Mouse (Mus musculus) heart, adult 2 months (tissue): Measurements from ENCODE around the gene E130218I03Rik.
A peak's percentile ranks its signal among the peaks of the same experiment; 100 is the strongest.

Experiments
- EP300 ChIP-seq: fragments of 200-500 bp; IDR thresholded peaks from 2 replicates; pipeline ENCODE4 v1.6.1; 2011; ENCODE audit warnings: low read depth, low read length, control low read depth; ENCODE audit not compliant: insufficient read depth
- POLR2A ChIP-seq: fragments of 200-500 bp; IDR thresholded peaks from 2 replicates; pipeline ENCODE4 v1.6.1; 2011; ENCODE audit warnings: mild to moderate bottlenecking, low read depth, low read length, control low read depth; ENCODE audit not compliant: insufficient read depth

DNA sequence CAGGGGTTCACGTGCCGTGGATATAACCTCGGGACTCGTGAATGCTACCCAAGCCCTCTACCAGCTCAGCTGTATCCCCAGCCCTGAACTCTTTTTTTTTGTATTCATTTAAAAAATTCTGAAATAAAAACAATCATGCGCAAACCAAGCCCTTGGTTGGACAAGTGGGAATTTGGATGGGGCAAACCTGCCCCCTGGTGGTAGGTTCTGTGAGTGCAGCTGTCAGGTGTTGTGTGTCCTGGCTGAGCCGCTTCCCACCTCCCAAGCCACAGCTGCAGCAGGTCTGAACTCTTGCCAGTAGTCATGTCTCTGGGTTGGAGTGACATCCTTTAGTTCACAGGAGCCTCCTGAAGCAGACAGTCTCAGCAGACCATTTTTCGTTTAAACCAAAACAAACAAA lies 48.6 kb downstream of the E130218I03Rik start:
- TF ChIP-seq POLR2A (0 out of 2 replicates have a peak, but pooled peaks have one; percentile 17), EP300 (peak; percentile 92)
